Mouse (Mus musculus) skeletal muscle tissue, adult 2 months (tissue): ENCODE measurements around the gene Bicdl1.
"Not testable (repeated sequence)": the region's sequence is repeated elsewhere in the genome, so short reads cannot be mapped to it uniquely, and the experiment has no call there.

Experiments
- DNase-seq: peaks from one replicate; pipeline ENCODE4 v3.0.0-alpha.2; 2012; ENCODE audit warnings: low read depth, low spot score

Bicdl1 gene

DNA sequence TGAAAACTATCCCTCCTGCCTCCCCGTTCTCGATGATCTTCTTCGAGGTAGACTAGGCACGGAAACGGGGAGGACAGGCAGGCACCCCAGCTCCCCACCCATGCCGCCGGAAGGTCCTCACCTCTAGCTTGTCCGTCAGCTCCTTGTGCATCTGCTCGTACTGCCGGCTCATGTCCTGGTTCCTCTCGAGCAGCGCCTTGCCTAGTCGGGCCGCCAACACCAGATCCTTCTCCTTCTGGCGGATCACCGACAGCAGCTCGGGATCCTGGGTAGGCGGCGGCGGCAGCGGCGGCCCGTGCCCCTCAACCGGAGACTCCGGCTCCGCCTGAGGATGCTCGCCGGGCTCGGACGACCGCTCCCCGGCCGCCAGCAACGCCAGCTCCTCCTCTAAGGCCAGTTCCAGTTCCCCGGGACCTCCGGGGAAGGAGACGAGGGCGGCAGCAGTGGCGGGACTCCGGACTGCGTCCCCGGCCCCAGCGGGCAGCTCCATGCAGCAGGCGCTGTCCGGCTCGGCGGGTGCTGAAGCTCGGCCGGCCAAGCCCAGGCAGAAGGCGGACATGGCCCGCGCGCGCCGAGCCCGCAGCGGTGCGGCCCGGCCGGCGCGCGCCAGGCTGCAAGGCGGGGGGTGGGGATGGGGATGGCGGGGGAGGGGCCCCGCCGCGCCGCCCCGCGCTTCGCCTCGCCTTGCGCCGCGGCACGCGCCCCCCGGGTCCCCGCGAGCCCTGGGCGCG, at the start of gene Bicdl1:
Bicdl1 (minus strand) TSS at position 621 of the 731 bp plus-strand sequence.
- peak; percentile 17 for DNase-seq

DNA sequence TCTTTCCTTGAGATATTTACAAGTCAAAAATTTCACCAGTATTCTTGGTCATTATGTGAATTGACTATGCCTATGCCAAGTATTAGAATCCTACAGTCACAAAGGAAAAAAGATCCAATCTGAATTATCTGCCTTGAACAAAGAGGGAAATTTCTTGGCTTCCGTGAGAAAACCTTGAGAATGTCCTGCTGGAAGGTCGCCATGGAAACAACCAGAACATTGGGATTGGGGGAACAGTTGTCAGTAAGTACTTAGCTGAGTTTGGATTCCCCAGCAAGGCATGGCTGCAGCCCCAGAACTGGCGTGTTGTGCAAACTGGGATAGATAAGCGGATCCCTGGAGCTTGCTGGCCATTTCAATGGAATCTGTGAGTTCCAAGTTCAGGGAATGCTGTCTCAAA, 45.5 kb upstream of the Bicdl1 start:
- no peak for DNase-seq

DNA sequence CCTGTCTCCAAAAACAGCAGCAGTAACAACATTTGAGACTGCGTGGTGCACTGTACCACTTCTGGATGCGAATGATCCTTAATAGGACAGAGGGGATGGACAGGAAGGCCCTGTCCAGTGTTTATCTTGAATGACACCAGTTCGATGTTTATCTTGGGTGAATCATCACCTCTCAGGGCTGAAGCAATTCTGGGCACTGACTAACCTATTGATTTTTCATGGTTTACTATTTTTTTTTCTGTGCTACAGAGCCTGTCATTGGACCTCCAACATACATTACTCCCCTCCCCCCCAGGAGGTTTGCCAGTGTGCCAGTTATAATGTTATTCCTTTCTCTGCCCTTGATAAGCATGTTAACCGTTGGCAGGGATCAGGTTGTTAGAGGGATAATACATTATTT, 43.9 kb upstream of the Bicdl1 start:
- DNase-seq: no peak

DNA sequence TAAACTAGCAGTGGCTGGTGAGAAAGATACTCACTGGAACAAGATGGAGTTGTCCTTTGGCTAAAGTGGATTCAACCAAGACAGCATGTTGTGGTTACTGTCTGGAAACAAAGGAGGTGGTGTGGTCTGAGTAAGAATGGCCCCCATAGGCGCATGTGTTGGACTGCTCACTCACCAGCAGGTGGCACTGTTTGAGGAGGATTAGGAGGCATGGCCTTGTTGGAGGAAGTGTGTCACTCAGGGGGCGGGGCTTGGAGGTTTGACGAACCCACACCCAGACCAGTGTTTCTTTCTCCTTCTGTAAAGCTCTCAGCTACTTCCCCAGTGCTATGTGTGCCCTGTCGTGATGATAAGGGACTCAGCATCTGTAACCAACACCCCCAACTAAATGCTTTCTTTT, 38.6 kb upstream of the Bicdl1 start:
- DNase-seq: no peak

DNA sequence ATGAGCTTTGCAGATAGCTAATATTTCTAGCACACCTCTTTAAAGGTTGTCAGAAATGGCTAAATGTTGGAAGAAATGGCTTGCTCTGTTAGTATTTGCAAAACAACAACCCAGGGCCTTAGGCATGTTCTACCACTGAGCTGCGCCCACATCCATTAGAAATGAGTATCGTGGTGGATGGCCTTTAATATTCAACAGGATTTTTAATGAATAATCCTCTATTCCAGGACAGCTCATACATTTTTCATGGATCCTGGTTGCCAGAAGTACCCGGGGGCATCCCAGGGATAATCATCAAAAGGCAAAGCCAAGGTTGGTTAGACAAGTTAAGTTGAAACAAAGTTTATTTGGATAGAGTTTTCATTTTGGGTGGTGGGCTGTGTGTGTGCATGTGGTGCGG, 37.7 kb upstream of the Bicdl1 start:
- no peak for DNase-seq

DNA sequence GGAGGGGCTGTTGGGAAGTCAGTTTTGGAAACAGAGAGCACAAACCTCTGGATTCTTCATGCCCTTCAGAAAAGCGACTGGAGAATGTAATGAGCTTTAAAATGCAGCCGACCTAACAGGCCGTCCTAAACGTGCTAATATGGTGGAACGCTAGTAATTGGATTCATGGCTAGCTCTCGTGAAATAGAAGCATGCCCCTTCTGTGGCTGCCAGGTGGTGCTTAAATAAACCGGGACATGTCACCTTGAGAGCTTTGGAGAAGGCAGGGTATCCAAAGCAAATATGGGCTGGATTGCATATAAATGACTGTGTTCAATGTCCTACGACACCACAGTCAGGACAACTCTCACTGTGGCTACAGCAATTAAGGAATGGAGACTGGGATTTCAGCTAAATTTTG, 35.4 kb upstream of the Bicdl1 start:
- no peak for DNase-seq

DNA sequence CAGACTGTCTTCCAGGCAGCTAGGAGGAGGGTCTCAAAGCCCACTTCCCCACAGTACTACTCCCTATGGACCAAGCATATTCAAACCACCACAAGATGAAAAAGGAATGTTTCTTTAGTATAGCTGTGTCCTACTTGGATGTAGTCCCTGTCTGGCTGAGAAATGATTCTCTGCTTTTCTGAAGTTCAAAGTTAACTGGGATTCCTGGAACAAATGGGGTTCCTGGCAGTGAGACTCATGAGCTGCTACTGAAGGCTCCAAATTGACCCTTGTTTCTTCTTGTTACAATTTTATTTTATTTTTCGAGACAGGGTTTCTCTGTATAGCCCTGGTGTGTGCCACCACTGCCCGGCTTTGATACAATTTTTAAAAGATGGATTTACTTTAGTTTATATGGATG, 32.6 kb upstream of the Bicdl1 start:
- no peak for DNase-seq

DNA sequence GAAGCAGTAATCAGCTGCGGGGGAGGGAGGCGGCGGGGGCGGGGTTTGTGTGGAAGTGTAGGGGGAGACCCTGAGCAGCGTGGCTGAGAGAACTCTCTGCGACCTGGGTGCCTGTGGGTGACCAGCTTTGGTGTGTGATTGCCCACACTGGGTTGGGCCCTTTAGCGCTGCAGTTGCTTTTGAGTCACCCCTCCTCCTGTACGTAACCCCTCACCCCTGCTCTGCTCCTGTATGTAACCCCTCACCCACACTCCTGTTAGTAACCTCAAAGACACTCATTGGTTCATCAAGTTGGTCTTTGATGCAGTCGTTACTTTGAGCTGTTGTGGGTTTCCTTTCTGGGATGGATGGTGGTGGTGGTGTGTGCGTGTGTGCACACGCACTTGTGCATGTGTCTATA, 29.5 kb upstream of the Bicdl1 start:
- no peak for DNase-seq

DNA sequence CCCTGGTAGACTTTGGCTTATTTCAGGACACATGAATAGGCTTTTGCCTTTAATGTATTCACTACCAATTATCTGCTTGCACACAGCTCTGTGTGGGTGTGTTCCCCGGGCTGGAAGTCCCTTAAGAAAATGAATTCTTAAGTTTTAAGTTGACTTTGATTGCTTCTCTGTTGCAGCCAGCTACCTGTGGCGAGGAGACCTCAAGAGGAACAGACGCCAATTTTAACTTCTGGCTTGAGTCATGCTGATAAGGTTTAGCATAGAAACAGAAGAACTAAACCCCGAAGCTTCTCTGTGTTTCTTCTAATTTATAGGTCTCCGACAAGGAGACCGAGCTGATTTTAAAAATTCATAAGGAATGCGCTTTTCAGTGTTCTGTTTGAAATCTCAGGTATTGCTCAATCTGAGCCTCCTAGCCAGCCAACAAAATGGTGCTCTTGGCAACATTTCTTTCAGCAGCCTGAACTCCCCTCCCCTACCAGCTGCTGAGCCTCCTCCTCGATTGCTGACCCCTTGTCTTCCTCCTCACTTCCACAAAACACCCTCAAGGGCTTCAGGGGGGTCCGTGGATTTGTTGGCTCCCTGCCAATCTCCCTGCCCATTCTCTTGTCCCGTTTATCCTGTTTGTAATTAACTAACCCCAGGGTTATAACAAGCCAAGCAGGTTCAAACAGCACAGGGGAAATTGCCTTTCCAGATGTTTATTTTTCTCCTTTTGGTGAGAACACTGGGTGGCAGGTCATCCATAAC, 27.2 kb upstream of the Bicdl1 start:
- no peak for DNase-seq

DNA sequence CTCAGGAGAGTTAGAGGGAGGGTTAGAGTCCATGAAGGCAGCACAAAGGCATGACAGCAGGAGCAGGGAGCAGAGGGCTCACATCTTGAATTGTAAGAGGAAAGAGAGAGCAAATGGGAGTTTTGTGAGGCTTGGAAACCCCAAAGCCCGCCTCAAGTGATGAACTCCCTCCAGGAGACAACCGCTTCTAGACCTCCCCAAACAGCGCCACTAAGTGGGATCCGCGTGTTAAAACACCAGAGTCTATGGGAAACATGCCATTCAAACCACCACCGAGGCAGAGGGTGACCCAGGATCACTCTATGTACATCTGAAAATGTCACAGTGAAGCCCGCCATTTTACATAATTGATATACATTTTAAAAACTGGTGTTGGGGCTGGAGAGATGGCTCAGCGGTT, 26.1 kb upstream of the Bicdl1 start:
- no peak for DNase-seq

DNA sequence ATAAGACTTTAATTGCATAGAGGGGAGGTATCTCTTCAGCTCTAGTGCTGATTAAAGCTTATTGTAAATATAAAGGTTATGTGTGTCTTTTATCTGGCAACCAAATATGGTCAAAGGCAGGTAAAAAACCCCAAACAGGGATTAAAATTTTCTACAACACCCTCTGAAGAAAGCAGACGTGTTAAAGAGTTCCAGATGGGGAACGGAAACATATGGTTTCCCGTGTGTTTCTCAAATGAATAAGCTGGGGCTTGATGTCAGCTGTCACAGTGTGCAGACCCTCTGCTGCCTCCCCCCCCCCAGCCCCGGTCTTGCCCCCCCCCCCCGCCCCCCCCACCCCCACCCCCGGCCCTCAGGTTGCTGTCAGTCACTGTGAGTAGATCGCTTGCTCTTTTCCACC, 24.1 kb upstream of the Bicdl1 start:
- DNase-seq: no peak

DNA sequence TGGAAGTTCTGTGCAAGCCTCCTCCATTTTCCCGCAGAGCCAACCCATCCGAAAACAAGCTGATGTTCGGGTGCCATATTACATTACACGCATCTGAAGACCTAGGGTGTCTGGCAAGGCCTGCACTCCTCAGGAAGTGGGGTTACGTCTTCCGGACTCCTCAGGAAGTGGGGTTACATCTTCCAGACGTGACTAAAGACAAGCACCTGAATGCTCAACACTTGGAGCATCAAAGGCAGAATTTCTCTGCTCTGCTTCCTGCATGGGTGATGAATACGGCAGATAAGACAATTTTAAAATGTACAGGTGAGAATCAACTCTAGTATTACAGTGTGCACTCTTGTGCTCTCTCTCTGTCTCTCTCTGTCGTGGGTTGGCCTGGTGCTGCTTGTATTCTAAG, 23.4 kb upstream of the Bicdl1 start:
- DNase-seq: no peak

DNA sequence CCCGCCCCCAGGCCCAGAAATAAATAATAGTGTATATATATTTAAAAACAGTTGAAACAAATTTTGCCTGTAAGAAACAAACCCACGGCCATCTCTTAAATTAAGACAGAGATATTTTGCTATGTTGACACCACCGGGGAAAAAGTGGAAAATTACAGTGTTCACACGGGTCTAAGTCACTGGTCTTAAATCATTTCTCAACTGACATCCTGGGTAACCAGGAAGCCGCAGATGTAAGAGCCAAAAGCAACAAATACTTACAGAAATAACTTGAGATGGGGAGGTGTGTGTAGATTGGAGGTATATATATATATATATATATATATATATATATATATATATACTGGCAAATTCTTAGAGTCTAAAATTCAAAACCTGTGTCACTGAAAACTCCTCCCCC, 21.5 kb upstream of the Bicdl1 start:
- DNase-seq: no peak

DNA sequence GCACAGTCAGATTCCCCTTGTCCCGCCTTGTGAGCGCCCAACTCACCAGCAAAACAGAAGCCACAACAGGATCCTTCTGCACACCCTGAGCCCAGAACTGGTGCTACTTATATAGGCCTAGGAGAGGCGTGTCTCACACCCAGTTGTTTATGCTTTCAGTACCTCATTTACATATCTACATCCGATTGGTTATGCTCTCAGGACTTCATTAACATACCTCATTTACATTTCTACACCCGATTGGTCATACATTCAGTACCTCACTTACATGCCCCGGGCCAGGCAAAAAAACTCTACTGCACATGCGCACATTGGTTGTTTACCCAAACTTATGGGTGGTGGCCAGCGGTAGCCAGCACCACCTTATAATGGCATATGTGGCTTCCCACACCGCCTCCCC, 20.5 kb upstream of the Bicdl1 start:
- not testable (repeated sequence) for DNase-seq

DNA sequence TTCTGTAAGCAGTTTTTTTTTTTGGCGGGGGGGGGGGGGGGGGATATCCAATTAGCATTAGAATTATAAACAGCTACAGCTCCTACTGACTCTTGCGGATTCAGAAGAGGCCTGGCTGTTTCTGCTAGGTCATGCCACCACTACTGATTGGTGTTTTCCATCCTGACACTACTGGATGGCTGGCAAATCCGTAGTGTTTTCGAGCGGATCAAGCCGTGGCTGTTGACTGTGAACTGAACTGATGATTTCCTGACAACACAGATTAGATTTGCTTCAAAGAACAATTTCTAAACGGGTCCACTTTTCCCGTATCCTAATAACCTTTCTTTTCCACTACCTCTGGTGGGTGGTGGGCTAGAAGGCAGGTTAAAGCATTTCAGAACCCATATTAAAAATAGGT, 16.9 kb upstream of the Bicdl1 start:
- DNase-seq: no peak

DNA sequence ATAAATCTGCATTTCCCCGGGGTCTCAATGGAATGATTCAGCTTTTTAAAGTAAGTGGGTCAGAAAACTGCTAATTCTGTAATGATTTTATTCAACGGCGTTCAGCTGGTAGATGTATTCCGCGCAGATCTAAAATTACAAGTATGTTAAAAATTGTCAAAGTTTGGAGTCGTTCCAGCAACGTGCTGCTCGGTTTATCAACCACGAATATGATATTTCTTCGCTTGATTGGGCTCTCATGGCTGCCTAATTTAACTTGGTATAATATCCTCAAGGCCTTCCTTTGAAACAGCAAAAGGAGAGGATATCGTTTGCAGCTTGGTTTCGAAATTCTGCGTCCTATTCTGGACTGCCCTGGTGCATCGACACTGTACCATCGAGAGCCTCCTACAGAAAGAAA, 13.9 kb upstream of the Bicdl1 start:
- no peak for DNase-seq

DNA sequence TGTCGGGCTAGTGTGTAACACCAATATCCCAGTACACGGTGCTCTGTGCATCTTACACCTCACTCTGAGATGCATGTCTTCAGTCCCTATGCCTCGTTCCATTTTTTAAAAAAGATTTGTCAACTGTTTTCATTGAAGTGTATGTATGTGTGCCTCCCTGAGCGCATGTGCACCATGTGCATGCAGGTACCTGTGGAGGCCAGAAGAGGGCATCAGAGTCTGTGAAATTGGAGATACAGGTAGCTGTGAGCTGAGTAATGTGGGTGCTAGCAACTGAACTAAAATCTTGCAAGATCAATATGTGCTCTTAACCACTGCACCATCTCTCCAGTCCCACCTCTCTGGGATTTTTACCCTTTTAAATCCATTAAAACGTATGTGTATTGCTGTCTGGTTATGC, 6.6 kb upstream of the Bicdl1 start:
- no peak for DNase-seq

DNA sequence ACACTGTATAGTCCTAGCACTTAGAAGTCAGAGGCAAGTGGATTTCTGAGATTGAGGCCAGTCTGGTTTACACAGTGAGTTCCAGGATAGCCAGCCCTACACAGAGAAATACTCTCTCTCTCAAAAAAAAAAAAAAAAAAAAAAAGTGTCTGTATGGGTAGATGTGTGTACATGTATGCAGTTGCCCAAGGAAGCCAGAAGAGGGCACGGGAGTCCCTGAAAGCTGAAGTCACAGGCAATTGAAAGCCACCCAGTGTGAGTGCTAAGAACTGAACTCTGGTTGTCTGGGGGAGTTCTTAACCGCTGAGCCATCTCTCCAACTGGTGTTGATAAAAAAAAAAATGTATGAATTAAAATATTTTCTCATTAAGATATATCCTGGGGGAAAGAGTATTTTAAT, 3.1 kb upstream of the Bicdl1 start:
- DNase-seq: no peak

DNA sequence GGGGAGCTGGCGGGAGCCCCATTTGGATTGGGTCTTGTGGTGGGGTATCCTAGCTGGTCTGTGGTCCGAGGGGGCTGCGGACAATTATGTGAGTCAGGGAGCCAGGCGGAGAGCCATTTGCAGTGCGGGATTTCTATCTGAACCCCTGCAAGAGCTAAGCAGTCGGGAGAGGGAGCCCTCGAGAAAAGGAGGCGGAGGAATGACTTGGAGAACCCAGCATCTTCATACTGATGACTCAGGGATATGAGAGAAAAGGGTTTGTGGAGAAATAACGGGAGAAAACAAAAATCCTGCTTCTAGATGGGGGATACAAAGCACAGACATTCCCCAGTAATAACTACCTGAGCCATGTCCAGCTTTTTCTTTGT, 1.4 kb upstream of the Bicdl1 start:
- DNase-seq: no peak

DNA sequence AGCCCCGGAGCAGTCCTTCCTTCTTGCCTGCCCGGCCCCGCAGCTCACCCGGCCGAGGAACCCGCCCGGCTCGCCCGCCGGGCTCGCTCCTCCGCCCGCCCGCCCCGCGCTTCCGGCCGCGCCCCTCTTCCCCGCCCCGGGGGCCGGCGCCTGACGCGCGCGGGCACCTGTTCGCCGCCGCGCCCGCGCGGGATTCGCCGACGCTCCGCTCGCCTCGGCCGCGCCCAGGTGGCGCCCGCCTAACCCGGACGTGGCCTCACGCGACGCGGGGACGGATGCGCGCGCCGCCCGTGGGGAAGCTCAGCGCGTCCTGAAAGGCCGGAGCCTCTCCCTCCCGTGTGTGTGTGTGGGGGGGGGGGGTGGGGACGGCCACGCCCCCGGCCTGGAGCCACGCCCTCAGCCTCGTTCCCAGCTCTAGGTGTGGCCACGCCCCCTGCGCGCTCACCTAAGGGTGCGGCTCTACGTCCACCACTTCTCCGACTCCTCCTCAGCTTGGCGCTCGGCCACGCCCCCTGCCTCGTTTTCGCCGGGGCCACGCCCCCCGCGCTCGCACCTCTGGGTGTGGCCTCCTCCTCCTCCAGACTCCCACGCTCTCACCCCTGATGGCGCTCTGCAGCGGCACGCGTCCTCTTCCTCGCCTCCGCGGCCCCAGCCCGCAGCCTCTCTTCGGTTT, 891 bp upstream of the Bicdl1 start:
- DNase-seq: peak; percentile 25

DNA sequence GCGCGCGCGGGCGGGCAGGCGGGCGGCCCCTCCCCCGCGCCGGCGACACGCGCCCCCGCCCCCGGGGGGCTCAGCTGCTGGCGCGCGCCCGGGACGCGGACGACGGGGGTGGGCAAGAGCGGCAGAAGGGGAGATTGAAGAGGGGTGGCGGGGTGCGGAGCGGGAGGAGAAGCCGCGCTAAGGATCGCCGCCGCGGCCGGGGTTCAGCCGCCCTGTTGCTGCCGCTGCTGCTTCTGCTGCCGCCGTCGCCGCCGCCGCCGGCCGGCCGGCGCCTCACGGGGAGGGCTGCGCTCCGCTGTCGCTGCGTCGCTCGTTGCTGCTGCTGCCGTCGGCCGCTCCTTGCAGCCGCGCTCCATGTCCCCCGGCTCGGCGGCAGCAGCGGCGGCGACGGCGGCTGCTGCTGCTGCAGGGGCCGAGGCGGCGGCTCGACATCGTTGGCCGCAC, 333 bp upstream of the Bicdl1 start:
- DNase-seq: no peak

DNA sequence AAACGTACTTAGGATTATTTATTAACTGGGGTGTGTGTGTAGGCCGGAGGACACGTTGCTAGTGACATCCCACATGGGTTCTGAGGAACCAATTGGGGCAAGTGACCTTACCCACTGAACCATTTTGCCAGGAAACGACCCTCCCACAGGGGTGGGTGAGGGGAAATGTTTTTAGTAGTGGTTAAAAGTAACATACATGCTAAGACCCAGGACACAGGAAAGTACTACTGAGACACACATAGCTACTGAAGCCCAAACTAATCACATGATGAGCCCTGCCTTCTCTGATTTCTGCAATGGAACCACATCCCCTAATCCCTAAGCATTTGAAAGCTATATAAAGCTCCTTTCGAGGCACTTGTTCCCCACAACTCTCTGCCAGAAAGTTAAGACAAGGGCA, 1.1 kb downstream of the Bicdl1 start:
- DNase-seq: no peak

DNA sequence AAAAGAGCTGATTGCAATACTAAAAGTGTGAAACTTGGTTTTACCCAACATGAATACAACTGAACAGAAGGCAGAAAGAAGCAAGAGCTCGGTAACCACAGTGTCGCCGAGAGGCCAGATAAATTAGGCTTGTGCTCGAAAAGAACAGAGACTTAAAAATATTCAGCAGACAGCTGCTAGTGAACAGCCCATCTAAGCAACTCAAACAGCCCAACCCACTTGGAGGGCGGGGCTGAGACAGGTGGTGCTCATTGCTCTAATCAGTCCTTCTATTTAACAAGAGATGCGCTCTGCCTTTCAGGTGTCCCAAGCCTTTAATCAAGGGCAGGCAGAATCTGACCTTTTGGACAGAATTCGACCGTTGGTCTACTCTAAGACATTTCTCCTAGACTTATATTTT, 4.8 kb downstream of the Bicdl1 start:
- DNase-seq: no peak
